Mouse (Mus musculus) left cerebral cortex, adult 11 months (tissue): ENCODE results near the gene Etfa.

Source experiments
- DNase-seq: peaks from one replicate; pipeline ENCODE4 v3.0.0; 2022; ENCODE audit warnings: low spot score

Gene Etfa

DNA sequence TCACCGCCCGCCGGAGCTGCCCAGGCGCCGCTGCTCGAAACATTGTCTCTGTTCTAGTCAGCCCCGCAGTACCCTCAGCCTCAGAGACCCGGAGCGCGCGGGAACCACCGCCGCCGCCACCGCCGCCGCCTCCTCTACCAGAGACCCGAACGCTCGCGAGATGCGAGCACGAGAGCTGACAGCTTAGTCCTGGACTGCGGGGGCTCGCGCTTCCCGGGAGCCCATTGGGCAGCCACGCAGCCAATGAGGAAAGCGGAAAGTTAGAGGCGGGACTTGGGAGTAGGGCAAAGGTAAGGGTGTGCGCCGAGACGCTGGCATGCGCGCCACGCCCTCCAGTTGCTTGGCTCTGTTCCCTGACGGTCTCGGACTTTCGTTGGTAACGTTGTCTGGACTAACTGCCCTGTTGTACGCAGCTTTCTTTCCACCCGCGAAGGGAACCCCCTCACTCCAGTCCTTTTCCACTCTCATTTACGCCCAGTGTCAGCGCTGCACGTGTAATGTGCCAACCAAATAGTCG lies at the start of gene Etfa:
Gene Etfa (minus strand): TSS at position 217 of the 517 bp plus-strand sequence.
- peak; percentile 91 for DNase-seq

DNA sequence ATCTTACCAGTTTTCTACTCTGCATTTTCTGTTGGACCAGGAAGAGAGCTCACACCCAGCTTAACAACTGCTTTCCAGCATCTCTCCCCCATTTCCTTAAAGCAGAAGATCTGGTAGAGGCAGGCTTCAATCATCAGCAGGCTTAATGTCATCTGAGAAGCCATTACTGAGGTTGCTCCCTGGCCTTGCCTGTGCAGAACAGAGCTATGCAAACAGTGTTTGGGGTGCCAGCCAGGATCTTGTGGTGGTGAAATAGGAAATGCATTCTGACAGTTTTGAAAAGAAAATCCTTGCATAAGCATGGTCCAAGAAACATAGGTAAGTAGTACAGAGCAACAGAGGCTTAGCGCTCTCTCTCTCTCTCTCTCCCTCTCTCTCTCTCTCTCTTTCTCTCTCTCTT lies 48.9 kb upstream of the Etfa start:
- no peak for DNase-seq

DNA sequence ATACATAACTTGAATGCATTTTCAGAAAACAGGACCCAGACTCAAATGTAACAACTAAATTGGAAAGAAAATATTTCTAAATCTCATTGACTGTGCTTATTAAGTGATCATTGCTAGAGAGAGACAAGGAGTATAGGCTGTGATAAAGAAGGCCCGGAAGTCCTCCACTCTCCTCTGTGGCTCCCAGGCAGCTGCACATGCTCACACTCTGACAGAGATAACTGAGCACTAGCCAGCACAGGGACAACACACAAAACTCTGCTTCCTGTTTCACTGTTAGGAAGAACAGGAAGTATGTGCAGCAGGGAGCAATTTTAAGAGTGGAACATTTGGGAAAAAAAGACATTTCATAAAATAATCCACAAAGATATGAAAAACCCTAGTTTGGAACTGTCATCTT lies 42.9 kb upstream of the Etfa start:
- DNase-seq: no peak

DNA sequence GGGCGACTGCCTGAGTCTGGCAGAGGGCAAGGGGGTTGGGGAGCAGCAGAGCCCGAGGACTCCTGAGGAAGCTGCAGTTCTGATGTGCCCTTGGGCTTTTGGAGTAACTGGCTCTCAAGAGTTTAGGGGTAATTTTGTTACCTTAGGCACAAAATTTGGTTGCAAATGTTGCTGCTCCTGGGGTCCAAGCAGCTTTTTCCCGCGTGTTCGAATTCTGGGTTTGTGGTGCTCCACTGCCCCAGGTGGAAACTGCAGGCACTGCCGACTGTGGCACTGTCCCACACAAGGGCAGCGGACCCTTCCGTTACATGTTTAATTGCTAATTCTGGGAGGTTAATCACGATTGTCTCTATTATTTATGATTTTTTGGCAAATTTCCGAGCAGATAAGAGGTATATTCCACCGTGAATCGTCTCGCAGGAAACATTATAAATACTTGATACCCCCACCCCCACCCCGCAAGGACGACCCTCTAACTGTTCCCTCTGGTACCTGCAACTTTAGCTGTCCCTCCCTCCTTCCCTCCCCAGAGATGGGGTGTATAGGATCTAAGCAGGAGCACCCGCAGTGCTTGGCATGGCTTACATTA lies 37.4 kb upstream of the Etfa start:
- DNase-seq: no peak

DNA sequence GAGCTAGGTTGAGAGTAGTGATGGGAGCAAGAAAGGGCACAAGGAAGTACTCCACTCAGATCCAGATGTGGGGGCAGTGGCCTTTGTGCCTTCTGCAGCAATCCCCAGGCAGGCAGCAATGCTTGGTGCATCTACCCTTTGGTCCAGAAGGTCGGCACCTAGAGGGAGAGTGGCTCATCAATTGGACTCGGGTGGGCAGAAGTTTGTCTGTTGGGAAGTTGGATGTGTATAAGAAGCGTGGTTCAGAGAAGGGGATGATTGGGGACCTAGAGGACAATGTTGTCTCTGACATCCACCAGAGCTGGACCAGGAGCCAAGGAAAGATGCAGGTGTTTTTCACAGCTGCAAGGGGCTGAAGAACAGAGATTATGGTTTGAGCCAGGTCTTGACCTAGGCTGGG lies 36.8 kb upstream of the Etfa start:
- no peak for DNase-seq

DNA sequence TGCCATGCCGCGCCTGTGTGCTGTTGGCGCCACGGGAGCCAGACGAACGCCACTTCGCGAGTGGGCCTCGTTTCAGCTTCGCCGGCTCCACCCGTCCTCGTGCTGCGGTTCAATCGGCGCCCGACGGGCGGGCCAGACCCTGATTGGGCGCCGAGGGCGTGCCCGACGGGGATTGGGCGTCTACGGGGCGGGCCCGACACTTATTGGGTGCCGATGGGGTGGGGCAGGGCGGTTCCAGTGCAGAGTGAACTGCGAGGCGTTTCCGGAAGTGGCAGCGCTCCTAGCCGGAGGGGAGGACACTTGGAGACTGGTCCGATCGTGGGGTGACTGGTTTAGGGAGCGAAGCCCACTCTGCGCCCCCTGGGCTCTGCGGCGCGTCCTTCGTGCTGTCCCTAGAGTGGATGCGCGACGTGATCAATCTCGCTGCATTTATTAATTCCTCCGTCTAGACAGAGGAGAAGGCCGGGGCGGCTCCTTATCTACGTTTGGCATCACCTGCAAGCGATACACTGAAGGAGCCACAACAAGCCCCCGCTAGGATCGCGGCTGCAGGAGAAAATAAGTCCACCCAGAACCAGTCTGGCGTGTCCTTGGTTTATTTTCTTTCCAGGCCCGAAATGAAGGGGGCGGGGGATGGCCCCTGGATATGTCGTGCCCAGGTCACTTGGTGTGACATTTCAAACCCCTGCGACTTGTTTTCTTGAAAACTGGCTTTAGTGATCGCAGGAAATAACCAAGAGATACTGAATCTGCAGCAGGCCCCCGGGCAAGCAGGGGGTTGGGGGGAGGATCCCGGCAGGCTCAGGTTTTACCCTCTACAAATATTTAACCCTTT lies 34.4 kb upstream of the Etfa start:
- no peak for DNase-seq

DNA sequence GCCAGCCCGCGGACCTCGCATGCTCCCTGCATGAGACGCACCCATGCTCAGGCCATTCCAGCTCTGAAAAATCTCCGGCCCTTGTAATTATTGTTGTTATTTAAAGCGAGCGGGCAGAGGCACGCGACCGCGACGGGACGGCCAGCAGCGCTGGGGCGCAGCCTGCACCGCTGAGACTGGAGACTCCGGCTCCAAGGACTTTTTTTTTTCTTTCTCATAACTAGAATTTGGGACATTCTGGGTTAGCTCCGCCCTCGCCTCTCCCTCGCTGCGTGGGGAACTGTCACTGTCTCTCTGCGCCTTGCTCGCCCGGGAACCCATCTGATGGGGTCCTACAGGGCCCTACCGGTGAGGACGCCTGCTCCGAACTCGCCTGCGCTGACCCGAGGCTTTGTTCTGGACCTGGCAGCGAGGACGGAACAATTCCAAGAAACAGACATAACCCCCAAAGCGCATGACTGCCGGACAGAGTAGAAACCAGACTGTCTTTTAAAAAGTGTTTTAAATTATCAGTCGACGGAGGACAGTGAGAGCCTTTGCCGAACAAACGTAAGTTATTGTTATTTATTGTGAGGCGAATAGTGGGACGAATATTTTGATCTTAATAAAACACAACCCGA lies 33.6 kb upstream of the Etfa start:
- no peak for DNase-seq

DNA sequence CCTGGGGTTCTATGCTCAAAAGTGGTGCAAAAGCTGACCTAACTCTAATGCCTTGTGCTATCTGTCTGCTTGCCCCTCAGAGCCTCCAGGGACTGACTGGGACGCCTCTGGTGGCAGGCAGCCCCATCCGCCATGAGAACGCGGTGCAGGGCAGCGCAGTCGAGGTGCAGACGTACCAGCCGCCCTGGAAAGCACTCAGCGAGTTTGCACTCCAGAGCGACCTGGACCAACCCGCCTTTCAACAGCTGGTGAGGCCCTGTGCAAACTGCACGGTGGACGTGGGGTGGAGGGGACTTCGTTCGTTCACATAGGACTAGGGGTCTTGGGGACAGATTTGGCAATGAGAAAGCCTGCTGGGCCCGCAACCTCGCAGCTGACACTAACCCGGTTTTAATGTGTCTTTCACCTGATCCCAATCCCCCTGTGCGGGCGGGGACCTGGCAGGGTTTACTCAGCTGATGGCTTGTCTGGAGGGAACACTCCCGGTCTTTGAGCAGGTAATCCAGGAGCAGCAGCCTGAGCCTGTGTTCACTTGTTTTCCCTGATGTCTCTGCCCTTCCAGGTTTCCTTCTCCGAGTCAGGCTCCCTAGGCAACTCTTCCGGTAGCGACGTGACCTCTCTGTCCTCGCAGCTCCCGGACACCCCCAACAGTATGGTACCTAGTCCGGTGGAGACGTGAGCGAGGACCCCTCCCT lies 33.0 kb upstream of the Etfa start:
- no peak for DNase-seq

DNA sequence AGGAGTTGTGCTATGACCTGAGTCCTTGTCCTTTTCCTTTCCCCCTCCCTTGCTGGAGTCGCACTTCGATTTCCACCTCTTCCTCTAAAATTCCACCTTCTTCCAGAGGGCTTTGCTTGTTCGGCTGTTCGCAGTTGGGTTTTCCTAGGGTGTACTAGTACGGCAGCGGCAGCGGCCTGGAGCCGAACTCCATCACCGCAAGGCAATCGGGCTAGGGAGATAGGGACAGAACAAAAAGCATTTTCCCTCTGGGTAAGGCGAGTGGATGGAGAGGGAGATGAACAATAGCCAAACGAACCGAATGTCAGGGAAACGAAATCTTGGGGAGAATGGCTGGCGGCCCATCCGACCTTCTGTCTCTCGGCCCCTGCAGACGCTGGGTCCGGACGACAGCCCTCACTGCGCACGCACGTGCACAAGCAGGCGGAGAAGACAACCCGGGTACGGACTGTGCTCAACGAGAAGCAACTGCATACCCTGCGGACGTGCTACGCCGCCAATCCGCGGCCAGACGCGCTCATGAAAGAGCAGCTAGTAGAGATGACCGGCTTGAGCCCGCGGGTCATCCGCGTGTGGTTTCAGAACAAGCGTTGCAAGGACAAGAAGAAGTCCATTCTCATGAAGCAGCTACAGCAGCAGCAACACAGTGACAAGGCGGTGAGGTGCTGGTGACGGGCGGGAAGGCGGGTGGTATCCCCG lies 31.8 kb upstream of the Etfa start:
- DNase-seq: no peak

DNA sequence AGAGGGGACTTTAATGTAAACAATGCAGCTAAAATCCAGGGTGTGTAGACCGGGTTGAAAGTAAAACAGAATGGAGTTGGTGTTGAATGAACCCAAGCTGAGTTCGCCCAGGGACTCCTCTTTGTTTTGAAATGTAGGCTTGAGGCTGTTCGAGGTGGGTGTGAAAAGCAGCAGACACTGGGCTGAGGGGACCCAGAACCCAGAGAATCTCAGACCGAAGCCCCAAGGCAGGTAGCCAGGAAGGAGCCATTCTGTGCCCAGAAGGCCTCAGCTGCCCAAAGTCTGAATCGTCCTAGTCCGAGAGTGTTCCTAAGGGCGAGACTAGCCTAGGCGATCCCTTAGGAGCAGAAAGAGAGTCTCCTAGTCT lies 31.3 kb upstream of the Etfa start:
- DNase-seq: no peak

DNA sequence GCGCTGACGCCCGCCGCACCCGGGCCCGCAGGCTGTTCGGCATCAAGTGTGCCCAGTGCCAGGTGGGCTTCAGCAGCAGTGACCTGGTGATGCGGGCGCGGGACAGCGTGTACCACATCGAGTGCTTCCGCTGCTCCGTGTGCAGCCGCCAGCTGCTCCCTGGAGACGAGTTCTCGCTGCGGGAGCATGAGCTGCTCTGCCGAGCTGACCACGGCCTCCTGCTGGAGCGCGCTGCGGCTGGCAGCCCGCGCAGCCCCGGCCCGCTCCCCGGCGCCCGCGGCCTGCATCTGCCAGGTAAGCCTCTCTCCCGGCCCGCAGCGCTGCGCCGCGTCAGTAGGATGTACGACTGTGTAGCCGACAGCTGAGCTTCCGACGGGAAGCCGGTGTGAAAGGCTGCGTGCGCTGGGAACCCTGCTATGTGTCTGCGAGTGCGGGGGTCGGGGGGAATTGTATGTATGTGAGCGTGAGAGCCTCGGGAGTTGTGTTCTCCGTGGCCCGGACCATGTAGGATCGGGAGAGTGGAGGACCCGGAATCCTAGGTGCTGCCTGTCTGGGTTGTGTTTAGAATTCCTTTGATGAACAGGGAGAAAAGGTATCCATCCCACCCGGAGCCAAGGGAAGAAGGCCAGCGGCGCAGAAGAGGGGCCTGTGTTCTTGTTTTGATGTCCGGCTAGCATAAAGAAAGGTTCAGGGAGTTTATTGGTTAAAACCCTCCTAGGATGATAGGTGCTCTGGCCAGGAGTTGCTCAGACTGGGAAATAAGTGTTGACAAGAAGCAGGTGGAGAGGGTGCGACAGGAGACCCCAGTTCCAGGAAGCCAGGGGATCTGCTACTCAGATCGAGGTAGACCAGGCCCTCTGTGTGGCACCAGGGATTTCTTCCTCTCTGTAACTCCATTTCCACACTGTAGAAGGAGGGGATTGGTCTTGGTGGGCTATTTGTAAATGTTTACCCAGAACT lies 30.6 kb upstream of the Etfa start:
- DNase-seq: no peak

DNA sequence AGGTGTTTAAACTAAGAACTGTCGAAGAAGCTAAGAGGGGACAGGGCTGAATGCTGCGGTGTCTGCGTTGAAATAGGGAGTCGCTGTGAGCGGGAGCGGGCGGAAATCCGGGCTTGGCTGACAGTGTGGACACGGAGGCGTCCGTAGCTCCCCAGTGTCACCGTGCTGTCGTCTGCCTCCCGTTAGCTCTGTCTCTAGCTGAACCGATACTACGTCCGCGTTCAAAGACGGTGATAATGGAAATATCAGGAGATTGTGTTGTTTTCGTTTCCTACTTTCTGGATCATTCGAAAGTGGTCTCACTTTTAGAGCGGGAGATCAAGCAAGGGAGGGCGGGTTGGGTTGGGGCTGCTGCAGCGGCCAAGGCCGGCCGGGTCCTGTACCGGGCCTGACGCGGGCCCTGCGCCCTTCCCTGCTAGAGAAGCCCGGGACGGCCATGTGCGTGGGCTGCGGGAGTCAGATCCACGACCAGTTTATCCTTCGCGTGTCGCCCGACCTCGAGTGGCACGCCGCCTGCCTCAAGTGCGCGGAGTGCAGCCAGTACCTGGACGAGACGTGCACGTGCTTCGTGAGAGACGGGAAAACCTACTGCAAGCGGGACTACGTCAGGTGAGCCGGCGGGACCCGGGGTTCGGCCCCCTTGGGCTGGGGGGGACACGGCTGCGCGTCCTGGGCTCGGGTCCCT lies 29.8 kb upstream of the Etfa start:
- no peak for DNase-seq

DNA sequence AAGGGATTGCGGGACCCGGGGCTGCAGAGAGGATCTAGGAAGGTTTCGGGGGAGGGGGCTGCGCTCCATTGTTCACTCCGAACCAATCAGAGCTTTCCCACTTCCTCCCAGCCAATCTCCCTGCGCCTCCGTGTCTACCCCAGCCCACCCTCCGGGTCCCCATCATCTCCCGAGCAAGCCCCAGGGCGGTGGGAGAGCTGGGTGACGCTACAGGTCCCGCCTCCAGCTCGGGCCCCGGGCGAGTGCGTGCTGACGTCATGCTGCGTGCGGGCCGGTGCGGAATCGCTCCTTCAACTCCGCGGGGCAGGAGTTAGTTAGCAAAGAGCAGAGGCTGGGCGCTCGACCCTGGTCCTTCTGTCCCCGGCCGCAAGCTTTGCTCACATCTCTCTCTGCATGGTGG lies 28.8 kb upstream of the Etfa start:
- DNase-seq: no peak

DNA sequence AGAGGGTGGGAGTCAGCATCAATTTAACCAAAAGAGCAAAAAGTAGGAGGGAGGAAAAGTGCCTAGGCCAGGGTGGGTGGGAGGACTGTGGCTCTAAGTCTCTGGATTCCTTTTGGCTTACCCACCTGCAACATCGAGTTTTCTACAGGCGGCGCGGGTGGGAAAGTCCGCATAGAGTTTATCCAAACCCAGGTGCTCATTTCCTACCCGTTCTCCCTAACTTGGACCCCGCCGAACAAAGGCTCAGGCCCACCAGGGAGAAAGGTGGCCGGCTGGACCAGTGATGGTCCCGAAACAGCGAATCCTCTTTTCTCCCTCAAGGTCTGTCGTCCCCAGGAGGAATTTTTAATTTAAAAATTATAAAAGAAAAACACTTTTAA lies 28.3 kb upstream of the Etfa start:
- DNase-seq: no peak

DNA sequence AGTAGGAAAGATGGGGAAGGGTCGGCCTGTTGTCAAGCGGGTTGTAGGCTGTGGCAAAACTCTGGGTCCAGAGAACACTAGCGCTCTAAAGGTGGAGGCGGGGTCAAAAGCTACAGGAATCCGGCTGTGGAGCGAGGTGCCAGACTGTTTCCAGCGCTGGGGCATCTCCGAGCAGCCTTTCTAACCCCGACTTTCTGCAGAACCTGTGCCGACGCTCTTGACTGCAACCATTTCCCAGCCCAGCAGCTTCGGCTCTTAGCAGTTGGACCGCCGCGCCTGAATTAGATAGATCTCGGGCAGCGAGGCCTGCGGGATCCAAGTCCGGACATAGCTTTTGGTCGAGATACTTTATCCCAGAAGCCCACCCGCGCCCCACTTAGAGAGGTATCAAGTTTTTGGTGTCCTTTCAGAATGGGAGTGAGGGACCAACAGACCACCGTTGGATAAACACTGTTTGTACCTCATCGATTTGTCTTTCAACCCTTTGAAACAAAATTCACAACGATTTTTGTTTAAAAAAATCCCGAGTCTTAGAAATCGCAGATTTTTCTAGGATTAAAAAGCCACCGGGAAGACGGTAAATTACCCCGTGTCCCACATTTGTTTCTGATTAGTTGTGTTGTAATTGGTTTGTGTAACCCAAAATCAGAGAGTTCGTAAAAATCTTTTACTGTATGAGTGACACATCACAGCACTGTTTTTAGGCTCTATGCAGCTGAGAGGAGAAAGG lies 27.8 kb upstream of the Etfa start:
- no peak for DNase-seq

DNA sequence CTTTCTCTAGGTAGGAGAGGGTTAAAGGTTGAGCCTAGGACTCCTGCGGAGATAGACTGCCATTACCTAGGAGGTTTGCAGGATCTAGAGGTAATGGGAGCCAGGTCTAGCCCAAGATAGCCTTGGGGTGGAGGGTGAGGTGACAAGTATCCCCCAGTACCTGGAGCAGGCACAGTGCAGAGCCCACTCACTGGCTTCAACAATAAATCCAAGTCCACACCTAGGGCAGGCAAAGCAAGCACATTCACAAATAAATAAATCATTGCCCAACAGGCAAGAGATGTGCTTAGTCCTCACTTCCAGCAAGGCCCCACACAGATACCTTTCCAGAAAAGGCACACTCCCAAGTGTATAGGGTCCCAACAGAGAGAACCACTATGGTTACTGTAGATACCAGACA lies 27.0 kb upstream of the Etfa start:
- DNase-seq: no peak

DNA sequence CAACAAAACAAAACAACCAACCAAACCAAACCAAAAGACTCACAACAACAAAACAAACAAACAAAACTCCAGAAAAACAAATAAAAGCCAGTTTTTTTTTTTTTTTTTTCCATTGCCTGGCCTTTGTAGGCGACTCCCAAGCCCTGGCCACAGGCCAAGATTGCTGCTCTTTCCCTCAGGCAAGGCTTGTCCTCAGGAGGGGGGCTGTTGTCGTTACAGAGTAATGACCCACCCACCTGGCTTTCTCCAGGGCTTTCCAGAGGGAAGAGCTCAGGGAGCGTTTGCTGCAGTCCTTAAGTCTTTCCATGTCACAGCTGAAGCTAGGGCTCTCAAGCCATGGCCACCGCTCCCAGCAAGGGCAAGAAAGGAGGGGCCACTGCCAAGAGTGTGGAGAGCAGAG lies 26.3 kb upstream of the Etfa start, which contains the start of gene Isl2:
Gene Isl2 (plus strand): TSS at position 296 of the 400 bp plus-strand sequence.
- DNase-seq: no peak

DNA sequence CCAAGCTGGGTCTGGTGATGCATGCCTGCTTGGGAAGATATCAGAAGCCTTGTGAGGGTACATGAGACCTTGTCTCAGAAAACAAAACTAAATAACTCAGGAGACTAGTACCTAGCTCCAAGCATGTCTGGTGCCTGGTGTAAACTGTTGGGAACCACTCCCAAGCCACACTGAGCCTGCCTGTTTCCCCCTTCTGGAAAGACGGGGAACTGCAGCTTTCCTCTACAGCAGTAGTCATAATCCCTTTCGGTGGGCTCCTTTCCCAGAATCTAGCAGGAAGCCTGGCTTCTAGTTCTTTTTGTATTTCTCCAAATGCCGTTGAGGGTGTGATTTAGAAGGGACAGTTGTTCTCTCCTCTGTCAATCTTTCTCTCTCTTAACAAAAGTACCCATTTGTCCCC lies 23.9 kb upstream of the Etfa start:
- DNase-seq: no peak

DNA sequence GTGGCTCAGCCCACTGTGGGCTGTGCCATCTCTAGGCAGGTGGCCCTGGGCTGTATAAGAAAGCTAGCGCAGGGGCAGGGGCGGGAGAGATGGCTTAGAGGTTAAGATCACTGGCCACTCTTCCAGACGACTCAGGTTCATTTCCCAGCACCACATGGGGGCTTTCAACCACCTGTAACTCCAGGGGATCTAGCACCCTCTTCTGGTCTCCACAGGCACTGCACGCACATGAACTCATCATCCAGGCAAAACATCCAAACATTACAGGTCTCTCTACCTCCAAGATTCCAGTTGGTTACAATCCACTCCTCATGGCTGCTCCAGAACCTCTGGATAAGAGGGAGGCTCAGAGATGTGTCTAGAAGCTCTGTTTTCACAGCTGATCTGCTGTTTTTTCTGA lies 13.7 kb upstream of the Etfa start:
- no peak for DNase-seq
